Mouse (Mus musculus) c-Kit-positive CD71-positive TER-119-positive erythroid progenitor cells, embryonic 14.5 days (primary cell): ENCODE results near the gene Ctnnbl1.
A peak's percentile ranks its signal among the peaks of the same experiment; 100 is the strongest.

Experiments
- DNase-seq: peaks from one replicate; pipeline ENCODE4 v3.0.0-alpha.2; 2013; ENCODE audit warnings: low spot score

Ctnnbl1 gene

DNA sequence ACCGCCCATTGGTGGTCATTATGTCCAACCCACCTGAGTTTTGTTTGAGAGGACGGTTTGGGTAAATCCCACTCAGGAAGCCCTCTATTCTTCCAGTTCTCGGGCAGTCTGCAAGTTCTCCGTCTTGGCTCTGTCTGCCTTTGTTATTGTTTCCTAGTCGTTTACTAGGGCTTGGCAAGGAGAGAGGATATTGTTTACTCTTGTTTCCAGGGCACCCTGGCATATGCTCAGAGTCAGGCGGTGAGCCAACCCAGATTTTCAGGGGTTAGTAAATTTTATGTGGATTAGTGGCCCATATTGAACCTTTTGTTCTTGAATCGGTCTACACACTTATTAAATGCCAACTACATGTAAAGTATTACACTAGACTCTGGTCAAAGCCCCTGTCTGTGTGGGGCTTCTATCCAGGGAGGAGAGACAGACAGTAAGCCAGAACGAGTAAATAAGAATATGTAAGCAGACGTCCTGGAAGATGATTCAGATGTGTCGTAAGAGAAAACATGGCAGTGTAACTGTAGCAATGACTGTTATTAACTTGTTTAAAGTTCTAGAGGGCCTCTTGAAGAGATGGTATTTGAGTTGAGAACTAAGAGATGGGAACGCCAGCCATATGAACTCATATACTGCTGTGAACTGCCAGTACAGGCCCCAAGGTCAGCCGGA, 13.9 kb downstream of the Ctnnbl1 start:
- no peak for DNase-seq

DNA sequence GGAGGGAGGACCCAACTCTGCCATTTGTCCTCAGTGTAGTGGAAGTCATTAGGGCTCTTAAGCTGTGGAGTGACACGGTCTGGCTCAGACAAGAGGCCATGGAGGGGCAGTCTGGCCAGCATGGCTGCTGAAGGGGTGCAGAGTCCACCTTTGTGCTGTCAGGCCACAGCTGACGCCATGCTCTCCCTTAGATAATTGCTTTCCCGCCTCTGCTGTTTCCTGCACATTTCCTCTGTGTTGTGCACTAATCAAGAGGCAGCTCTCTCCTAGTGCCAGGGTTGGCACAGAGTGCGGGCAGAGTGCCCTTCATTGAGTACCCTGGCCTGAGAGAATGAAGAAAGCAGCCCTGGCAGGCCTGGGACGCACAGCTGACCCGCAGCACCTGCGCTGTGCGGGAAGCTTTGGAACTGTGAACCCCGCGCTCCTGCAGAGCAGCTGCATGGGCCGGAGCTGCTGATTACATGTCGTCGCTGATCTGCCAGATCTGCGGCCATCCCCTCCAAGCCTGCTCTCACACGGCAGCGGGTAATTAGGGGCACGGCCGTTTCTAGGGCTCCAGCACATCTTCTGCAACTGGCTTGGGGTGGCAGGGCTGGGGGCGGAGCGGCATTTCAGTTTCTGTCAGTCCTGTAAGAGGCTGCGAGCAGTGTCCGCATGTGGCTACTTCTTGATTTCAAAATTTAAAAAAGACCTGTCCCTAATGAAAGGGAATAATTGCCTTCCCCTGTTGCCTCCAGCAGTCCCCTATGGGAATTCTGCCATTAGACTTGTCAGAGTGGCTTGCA, 14.6 kb downstream of the Ctnnbl1 start:
- no peak for DNase-seq

DNA sequence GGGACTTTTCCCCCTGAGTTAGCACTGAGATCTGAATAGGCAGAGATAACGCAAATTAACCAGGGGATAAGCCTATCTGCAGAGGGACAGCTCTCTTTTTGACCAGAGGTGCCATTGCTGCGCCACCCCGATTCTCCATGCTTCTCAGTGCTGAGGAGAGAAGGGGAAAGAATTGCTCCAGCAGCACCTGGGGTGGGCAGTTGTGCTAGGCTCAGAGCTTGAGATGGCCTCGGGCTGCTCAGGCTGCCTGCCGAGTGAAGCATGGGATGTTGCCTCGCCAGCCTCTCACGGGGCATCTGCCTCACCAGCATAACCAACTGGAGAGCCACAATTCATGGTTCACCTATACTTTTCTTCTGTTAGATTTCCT, 15.2 kb downstream of the Ctnnbl1 start:
- DNase-seq, result no peak

DNA sequence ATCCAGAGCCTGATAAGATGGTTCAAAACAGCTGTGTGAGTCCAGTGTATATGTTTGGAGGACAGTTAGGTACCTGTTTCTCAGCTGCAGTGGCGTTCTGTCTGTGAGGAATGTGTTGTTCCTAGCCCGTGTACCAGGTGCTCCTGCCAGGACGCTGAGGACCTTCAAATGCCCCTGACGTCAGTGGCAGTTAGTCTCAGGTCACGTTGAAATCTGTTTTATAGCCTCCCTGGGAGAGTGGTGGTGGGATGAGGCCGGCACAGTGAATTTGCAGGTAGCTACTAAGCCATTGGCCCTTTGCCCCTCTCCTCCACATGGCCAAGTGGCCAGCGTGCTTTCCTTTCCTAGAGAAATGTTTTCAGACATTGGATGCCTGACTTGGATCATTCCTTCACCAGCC, 18.6 kb downstream of the Ctnnbl1 start:
- no peak for DNase-seq

DNA sequence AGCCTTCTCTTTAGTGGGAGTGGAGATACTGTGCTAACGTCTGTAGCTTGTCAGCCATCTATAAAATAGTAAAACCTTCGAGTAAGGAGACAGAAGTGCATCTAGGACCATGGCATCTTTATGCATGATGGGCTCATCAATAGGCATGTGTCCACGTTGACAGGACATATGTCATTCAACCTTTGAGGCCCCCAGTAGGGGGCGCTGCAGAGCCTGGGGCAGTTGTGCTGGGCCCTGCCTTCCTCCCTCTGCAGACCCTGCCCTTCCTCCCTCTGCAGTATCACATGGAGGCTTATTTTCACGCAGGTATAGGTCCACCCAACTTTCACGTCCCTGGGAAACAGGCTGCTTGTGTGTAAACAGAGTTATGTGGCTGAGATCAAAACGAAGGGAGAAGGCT, 19.0 kb downstream of the Ctnnbl1 start:
- DNase-seq, result no peak

DNA sequence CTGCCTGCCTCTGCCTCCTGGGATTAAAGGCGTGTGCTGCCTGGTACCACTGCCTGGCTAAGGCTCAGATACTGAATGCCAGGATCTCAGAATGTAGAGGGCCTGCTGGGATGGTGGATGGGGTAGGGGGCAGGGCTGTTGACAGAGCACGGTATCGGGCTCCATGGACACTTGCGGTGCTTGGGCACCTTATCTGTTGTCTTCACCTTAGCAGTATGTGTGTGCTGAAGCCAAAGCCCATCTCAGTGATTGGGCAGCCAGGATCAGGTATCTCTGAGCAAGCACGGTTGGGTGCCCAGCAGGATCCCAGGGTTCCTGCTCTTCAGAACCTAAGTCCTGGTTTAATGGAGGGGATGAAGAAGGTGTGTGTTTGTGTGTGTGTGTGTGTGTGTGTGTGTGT, 21.2 kb downstream of the Ctnnbl1 start:
- DNase-seq, result peak; percentile 28

DNA sequence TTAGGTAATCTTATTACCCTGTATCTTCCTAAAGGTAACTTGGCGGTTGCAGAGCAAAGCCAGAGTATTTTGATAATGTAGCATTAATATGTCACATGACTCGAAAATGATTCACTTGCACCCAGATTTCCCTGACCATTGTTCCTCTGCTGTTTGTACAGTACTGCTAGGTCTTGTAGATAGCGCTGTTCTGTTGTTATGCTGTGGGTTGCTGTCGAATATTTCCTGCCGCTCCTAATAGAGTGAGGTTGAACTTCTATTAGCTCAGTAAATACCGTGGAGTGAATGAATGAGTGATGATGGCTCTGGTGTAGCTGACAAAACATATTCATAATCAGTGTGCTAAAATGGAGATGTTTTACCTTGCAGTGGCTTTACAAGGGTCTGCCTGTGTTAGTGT, 22.5 kb downstream of the Ctnnbl1 start:
- no peak for DNase-seq

DNA sequence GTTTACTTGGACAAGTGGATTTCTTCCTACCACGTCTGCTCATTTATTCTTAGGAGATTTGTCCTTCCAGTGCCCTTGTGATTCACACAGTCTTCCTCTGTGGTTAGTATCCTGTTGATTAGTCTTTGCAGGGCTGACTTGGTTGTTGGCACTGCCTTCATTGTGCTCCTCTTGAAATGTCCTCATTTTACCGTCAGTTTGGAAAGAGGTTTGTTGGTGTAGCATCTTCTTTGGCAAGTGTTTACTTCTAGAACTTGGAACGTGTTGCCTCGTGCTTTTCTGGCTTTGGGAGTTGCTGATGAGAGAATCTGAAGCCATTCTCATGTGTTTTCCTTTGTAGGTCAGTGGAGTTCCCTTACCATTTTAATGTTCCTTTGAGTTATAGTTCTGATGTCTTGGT, 25.7 kb downstream of the Ctnnbl1 start:
- DNase-seq, result no peak

DNA sequence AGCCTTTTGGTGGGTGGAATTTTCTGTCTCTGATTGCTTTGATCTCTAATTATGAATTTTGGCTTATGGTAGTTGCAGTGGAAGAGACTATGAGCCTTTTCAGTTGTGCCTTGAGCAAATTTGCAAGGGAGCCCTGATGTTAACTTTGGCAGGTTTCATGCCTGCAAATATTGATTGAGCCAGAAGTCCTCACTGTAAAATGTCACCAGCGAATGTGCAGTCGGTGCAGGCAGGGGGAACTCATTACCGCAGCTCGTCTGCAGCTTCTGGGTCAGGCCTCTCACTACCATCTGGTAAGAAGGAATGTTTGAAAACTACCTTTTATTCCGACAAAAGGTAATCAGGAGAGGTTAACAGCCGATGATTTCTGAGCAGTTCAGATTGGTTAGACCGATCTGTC, 29.4 kb downstream of the Ctnnbl1 start:
- no peak for DNase-seq

DNA sequence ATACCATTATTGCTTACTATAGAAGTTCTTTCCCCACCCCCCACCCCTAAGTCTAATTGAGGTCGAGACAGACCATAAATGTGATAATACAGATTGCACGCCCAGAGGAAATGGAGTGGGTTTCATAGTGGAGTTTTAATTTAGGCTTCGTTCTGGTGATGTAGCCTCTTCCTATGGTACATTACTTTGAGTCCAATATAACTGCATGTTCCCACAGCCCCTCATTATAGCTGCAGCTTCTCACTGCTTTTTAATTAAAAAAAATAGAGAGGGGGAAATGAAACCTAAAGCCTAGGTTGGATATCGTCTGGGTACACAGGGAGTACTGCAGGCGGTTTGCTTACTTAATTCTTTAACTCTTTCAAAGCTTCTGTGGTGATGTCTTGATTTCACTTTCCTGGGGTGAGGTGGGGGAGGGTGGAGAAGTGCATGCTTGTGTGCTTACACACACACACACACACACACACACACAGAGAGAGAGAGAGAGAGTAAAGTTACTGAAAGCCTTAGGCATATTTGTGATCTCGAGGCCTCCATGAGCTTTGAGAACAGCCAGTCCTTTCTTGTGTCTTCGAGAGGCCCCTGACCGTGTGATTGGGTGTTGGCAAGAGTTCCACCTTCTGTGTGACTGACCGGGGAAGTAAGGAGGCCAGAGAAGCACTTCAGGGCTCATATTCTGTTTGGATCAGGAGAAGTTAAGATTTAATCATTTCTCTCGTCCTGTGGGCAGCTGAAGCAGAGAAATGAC, 31.7 kb downstream of the Ctnnbl1 start:
- DNase-seq, result no peak

DNA sequence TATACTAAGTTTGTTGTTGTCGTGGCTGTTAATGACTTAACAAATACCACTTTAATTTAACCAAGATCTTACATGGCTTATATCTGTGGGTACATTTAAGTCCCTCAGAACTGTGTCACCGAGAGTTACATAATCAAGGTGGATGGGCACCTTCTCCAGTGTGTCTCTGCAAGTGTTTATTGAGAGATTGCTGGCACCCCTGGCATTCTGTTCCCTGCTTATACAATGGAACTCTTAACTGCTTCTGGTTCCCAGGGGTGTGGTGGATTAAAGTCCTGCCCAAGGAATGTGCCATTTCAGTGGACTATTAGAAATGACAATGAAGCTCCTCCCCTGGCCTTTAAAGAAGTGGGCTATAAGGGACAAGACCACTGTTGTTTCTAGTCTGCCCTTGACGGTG, 33.6 kb downstream of the Ctnnbl1 start:
- no peak for DNase-seq

DNA sequence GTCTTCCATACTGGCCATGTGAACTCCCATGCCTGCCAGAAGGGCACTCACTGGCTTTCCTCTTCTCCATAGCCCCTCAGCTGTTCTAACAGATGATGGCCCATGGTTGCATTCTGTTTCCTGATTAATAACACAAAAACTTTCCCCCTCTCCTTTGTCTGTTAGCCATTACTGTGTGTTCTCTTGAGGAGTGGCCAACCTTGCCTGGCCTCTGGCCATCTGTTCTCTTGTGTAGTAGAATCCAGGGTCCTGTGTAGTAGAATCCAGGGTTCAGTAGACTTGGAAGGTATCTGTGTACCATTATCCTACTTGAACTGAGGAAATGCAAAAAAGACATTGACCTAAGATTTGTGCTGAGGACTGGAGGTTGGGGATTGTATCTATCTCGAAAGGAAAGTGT, 36.5 kb downstream of the Ctnnbl1 start:
- no peak for DNase-seq

DNA sequence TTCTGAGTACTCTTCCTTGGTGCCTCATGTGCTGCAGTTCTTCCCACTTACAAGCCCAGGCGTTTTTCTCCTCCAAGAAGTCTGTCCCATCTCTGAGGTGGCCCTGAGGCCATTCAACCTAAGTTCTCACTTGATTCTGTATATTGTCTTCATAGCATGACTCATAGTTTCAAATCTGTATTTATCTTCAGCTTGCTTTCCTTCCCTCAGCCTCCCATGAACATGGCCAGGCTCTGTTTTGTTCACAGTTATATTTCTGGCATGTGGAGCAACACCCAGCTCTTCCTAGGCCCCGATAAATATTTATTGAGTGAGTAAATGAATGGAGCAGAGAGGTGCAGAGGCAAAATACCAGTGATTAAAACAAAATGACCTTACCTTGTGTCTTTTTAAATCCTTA, 38.8 kb downstream of the Ctnnbl1 start:
- no peak for DNase-seq

DNA sequence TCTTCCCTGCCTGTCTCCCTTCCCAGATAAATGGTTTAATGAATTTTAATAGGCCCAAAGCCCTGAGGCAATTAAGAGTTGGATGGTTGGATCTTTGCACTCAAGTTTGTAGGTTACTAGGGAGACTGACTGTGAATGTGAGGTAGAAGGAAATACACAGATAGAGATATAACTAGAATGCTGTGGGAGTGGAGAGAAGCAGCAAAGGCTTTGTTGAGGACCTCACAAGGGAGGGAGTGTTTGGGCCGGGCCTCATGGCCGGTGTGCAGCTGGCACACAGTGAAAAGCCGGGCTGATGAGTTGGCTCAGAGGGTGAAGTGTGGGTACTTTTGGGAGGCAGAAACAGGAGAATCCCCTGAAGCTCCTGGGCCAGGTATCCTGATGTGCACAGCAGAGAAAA, 43.8 kb downstream of the Ctnnbl1 start:
- DNase-seq, result no peak

DNA sequence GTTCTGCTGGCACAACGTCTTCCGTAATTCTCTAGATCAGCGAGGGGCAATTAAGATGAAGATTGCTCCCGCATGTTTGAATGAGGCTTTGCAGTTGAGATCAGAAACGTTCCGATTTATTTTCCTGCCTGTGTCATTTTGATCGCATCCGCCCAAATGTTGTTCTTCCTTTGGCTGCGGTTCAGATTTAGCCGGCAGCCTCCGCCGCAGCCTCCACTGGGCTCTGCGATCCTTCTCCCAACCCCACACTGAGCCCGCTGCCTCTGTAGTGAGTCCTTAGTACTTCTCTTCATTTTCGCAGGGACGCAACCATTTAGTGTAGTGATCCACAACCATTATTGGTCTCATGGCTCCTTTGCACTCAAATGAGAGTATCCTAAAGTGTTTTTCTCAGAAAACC, 46.0 kb downstream of the Ctnnbl1 start:
- no peak for DNase-seq

DNA sequence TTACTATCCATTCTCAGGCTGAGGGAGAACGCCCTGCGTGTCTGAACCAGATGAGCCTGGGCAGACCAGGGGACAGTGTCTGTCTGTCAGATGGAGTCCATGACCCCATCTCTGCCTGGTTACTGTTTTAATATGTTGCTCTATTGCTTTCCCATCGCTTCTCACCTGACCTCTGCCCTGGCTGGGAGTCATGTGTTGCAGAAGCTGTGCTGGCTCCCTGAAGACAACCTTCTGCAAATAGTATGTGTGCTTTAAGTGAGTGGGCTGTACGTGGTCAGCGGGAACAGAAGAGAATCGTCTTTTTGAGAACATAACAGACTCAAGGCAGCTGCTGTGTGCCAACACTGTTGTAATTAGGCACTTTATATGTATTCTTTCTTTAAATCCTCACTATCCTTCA, 47.0 kb downstream of the Ctnnbl1 start:
- no peak for DNase-seq

DNA sequence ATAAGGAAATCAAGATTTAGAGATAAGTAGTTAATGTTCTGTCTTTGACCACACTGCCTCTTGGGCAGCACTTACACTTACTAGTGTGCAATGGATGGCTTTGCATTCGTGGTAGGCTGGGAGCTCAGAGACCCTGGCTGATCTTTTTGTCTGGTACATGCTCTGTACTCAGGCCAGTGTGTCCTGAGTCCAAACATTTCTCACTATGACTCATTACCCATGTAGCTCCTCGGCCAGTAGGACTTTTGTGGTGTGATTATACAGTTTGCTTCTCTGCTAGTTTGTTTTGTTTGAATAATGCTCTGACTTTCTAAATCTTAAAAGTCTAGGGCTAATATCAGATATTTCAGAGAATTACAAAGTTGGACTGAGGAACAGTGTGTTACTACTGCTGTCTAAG, 47.4 kb downstream of the Ctnnbl1 start:
- DNase-seq, result no peak

DNA sequence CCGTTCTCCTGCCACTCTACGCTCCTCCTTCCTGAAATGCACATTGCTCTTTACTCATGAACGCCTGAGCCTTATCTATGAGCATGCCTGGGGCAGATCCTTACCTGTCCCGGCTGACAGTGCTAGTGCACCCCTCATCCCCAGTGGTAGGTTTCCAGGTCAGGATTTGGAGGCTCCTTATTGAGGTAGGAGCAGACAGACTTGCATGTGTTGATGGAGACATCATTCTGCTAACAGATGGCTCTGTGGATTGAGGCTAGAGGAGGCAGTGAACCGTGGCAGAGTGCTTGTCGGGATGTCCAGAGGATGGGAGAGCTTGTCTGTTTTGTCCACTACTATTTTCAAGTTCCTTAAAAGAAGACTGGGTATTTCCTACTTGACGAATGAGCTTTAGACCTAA, 52.0 kb downstream of the Ctnnbl1 start:
- DNase-seq, result no peak

DNA sequence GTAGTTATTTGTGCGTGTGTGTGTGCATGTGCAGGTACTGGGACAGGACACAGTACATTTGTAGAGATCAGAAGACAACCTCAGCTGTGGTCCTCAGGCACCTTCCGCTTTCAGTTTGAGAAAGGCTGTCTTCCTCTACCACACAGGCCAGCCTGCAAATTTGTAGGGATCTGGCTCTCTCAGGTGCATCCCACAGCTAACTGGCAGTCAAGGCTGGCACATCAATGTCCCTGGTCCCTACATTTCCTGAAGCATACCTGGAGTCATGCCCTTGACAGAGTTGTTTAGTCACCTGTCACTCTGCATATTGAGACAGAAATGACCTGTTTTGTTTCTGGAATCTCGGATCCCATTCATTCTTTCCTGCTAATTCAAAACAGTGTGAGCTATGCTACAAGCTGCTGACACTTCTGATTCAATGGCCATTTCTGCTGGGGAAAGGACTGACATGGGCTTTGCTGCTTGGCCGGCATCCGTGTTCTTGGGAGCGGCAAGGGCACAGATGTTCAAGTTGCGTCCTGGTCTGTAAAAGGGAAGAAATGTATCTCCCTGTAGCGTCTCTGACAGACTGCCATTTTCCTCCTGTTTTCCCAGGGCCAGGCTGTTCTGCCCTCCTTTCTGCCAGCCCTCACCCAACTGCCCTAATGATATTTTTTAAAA, 53.8 kb downstream of the Ctnnbl1 start:
- DNase-seq, result no peak

DNA sequence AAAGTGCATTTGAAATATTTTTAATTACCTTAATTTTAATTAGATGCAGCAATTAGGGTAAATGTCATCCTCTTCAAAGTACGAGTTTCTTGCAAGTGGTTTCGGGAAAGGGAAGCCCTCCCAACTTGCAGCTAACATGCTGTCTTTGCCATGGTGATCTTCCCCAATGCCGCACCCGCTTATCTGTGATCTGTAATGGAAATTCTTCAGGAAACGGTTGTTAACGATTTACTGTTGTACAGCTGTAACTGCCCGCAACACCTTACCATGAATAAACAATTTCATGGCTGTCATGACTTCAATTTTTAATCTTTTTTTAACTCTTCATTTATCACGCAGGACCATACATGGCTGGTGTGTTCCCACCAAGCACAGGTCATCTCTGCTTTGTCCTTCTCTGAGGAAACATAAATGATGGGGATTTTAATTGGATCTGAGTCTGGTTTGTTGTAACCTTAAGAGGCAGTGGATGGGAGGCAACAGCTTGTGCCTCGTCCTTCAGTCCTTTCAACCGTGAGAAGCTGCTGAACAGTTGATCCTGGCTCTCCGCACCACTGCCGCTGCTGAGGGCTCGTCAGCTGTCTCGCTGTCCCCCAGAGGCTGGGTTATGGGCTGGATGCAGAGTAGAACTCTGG, 54.4 kb downstream of the Ctnnbl1 start:
- no peak for DNase-seq

DNA sequence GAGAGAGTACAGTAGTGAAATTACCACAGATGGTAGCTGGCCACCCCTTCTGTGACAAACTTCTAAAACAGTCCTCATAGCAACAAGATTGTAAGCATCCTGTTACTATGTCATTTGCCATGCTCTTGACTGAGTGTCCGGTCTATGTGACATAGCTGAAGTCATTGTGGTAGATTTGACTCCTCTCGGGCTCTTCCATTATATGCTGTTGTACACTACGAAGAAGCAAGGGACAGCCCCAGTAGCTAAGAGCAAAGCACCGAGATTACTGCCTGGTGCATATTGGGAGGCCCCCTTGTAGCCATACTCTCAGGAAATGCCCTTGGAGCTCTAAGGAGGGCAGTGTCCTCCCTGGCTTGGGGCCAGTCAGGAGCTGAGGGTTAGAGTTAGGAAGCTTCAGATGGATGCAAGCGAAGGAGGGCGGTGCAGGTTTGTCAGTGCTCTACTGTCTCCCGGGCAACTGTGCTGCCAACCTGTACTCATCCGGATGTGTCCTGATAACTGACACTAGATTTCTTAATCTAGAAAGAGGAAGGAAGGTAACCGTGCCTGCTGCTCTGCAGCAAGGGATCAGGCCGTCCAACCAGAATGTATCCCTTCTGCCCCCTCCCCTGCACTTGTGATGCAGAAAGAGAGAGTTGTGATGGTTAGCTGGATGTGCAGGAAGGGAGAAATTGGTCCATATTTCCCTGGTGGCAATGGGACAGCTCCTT, 55.8 kb downstream of the Ctnnbl1 start:
- no peak for DNase-seq
